Mouse (Mus musculus) brain, embryonic 14.5 days (tissue): ENCODE results near the gene Unc13a.

Source experiments
- CTCF ChIP-seq: fragments of 200-500 bp; IDR thresholded peaks from 2 replicates; pipeline ENCODE4 v1.5.1; 2012; ENCODE audit warnings: inconsistent platforms, mild to moderate bottlenecking, moderate library complexity, borderline replicate concordance; ENCODE audit not compliant: insufficient read depth, insufficient read length; ENCODE audit errors: extremely low read depth
- POLR2A ChIP-seq: fragments of 200-500 bp; IDR thresholded peaks from 2 replicates; pipeline ENCODE4 v1.6.1; 2012; ENCODE audit warnings: mild to moderate bottlenecking, inconsistent platforms, borderline replicate concordance; ENCODE audit not compliant: poor library complexity, insufficient read depth, insufficient read length, severe bottlenecking; ENCODE audit errors: extremely low read depth

DNA sequence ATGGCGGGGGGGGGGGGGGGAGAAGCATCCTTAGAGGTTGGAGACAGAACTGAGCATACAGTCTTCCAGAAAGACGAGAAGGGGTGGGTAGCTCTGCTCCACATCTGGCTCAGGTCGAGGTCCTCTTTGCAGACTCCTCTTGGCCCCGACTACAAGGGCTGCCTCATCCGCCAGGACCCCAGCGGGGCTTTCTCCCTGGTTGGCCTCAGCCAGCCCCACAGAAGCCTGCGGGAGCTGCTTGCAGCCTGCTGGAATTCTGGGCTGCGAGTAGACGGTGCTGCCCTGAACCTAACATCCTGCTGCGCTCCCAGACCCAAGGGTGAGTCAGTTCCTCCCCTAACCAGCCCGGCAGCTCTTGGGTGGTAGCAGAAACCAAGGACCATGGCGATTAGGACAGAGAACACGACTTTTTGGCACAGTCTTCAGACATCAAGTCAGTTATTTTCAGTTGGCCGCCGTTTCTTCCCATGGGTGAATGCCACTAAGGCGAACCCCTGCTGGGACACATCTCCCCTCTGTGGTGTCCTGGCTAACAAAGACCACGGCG is 9.9 kb upstream of the Unc13a start:
- TF ChIP-seq POLR2A: no peak
- no peak for TF ChIP-seq CTCF
